Mouse (Mus musculus) brain, embryonic 14.5 days (tissue): Measurements from ENCODE around the gene Cep44. TPM values are rescaled to one million over a fixed set of nuclear protein-coding genes. Genes with fewer than 3 reads are reported as not detected.

Experiments
- DNase-seq: peaks from one replicate; pipeline ENCODE4 v3.0.0-alpha.2; 2011; ENCODE audit warnings: low read depth
- CTCF ChIP-seq: fragments of 200-500 bp; IDR thresholded peaks from 2 replicates; pipeline ENCODE4 v1.5.1; 2012; ENCODE audit warnings: inconsistent platforms, mild to moderate bottlenecking, moderate library complexity, borderline replicate concordance; ENCODE audit not compliant: insufficient read depth, insufficient read length; ENCODE audit errors: extremely low read depth
- POLR2A ChIP-seq: fragments of 200-500 bp; IDR thresholded peaks from 2 replicates; pipeline ENCODE4 v1.6.1; 2012; ENCODE audit warnings: mild to moderate bottlenecking, inconsistent platforms, borderline replicate concordance; ENCODE audit not compliant: poor library complexity, insufficient read depth, insufficient read length, severe bottlenecking; ENCODE audit errors: extremely low read depth
- polyA plus RNA-seq: library from polyadenylated mRNA; depleted of rRNA; stranded (reverse); fragments of >200 nt; gene quantifications from 2 replicates; pipeline ENCODE4 v1.2.3, GENCODE M21; 2012; rRNA removed

The Cep44 gene
- 27.3 and 35.8 TPM in 2 replicates for polyA plus RNA-seq

DNA sequence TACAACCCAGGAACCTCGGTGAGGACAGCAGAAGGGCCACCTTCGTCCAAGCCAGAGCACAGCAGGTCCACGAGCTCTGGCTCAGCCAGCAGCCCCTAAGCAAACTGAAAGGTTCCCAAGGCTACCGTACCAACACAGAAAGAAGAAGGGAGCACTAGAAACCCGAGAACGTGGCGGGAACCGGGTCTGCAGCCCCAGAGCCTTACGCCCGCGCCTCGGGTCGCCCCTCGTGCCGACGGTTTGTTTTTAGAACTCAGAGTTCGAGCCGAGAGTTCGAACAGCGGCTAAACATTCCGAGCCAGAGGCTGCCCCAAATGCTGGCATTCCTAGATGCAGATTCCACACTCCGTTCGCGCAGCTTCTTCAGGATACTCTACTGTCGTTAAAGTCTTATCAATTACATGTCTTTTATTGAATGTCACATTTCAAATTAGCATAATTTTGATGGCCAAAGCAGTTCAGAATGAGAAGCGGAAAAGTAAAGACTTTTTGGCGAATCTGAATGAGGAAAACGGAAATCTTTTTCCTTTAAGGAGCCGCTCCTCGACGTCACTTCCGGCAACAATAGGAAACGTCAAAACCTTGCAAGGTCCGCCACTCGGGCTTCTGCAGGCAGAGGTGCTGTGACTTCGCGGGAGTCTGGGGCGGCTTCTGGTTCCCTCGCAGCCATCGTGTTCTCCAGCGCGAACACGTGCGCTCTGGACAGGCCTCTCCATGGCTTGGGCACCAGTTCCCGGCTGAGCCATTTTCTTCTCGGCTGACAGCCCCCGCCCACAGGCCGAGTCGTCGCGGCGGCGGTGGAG is at the start of gene Cep44, which contains the start of gene Fbxo8:
TSS of gene Cep44 (minus strand) at position 490 of the 803 bp plus-strand sequence.
TSS of gene Fbxo8 (plus strand) at position 533 of the 803 bp plus-strand sequence.
- no peak for TF ChIP-seq CTCF
- 0 out of 2 replicates have a peak, but pooled peaks have one; percentile 36 for TF ChIP-seq POLR2A
- DNase-seq, result peak; percentile 98

DNA sequence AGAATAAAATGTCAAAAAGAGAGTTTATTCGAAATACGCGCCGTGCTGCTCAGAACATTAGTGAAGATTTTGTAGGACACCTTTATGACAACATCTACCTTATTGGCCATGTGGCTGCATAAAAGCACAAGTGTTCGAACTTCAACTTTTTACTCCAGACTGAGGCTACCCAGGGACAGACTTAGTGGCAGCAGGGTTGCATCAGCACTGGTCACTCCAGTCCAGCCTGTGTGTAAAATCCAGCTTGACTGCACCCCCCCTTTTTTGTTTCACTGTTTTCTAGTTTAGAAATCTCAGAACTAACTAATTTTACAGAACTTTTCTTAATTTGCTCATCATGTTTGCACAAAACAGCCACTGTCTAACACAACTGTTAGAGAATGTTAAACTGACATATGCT is 40.7 kb upstream of the Cep44 start:
- DNase-seq, result no peak
- no peak for TF ChIP-seq CTCF
- no peak for TF ChIP-seq POLR2A

DNA sequence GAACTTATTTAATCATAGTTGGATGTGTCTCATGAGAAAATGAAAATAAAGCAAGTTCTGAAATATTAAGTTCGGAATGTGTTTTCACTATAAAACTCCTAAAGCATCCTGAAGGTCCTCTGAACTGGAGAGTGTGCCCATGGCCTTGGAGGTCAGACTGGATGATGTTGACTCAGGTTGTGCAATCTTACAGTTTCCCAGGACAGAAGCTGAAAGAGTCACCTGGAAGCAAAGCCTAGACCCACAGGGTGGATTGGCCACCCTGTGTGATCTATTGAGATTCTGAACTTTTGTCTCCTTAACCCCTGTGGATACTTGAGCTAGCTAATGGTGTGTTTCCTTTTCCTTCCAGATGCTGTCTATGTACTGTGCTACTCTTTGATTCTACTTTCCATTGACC is 40.2 kb upstream of the Cep44 start:
- no peak for TF ChIP-seq CTCF
- DNase-seq, result no peak

DNA sequence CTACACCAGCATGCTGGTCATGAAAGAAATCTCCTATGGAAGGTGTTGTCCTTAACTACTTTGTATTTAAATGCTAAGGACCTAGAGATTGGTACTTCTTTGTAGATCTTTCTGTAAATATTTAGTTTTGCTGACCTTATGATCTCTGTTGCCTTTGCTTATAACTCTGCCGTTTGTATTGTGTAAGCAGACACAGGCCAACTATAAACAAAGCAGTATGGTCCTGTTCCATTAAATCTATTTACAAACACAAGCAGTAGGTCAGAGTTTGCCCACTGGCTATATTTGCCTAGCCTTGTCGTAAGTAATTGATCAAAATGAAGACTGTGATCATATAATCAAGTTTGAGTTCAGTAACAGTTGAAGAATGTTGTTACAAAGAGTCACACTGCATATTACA is 38.2 kb upstream of the Cep44 start:
- DNase-seq, result no peak
- TF ChIP-seq CTCF (no peak), POLR2A (no peak)

DNA sequence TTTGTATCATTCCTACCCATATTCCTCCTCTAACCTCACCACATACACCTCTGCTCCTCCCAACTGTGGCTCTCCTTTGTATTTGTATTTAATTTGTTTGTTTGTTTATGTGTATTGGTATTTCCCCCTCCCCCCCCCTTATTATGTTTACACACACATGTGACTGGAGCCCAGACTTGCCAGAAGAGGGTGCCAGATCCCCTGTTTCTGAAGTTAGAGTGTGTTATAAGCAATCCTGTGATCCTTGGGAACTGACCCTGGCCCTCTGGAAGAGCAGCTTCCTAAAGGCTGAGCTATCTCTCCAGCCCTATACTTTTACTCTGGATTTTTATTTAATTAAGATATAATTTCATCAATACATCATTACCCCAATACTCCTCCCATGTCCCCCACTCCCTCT is 32.0 kb upstream of the Cep44 start:
- no peak for TF ChIP-seq POLR2A
- TF ChIP-seq CTCF, result no peak
- DNase-seq, result peak; percentile 2

DNA sequence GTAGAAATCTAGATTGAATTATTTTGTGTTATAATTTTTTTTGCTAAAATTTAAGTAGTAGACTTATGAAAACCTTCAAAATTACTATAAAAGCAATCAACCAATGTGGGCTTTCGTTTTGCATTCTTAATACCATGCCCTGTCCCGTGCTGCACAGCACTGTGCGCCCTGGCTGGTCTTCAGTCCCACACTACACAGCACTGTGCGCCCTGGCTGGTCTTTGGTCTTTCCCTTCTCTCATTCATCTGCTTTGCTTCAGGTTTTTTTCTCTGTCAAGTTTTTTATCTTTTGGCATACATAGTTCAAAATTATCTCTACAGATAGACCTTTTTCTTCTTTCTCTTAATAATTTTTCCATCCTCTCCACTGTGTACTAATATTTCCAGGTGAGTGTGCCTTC is 30.1 kb upstream of the Cep44 start:
- TF ChIP-seq CTCF (no peak), POLR2A (no peak)
- no peak for DNase-seq

DNA sequence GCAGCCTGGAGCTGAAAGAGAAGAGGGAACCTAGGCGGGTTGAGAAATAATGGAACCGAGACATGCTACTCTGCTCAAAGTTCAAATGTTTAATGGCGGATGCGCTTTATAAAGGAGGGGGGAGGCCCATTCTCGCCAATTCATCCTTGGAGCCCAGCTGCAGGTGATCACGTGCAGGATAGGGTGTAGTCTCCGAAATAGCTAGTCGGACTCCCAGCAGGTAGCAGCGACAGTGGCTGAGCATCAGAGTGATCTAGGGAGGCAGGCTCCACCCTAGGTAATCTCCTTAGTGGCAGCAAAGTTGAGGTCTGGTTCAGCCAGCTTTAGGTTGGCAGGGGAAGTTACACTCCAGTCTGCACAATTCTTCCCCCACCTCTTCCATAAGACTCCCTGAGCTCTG is 16.0 kb upstream of the Cep44 start:
- no peak for TF ChIP-seq CTCF
- TF ChIP-seq POLR2A, result no peak
- no peak for DNase-seq

GRCm38 (mm10) chr8:56564399-56565047 is 13.7 kb upstream of the Cep44 start:
- DNase-seq, result no peak
- TF ChIP-seq POLR2A, result no peak
- no peak for TF ChIP-seq CTCF

GRCm38 (mm10) chr8:56552551-56553103 is 1.8 kb upstream of the Cep44 start:
- no peak for DNase-seq
- TF ChIP-seq CTCF, result no peak
- no peak for TF ChIP-seq POLR2A

DNA sequence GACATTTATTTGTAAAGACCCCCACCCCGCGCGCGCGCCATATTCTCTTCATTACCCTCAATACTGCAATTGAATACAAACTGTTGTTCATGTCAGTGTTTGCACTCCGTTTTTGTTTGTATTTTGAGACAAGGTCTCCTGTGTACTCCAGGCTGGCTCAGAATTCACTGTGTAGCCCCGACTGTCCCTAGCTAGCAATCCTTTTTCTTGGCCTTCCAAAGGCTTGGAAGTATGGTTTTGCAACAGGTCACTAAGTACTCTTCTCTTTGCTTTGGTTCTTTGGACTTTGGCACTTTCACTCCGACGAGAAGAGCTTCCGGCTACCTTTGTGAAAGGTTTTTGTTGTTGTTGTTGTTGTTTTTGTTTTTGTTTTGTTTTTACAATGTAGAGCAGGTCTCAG is 1.2 kb upstream of the Cep44 start:
- no peak for DNase-seq
- TF ChIP-seq CTCF (no peak), POLR2A (no peak)

- peak; percentile 96 for DNase-seq
- TF ChIP-seq POLR2A (no peak), CTCF (no peak)
Measured at GRCm38 (mm10) chr8:56551361-56551852, 560 bp upstream of the Cep44 start.
